Comparison of ENCODE assay signal across 30 mouse cellular contexts in genomic region chr7:83060318-83060717, GRCm38 (mm10).
DNase-seq lines count a peak whose midpoint lies in the region; ATAC-seq lines count a peak whose summit lies in the region.
"Had no signal": no experiment of that assay in that cellular context is flagged by ENCODE, and none has a peak within 500 bp of the region (broad histone marks: within the 10 kb centered on the region; RNA-seq: fewer than 3 reads in every experiment).

No protein-coding gene starts in this region.

- no peak for ATAC-seq in forebrain, embryonic 15.5 days (replicated peaks)
- no peak for ATAC-seq in embryonic facial prominence, embryonic 13.5 days (ENCODE audit: insufficient number of reproducible peaks, insufficient read depth, low FRiP score, low TSS enrichment, low read depth)
- ATAC-seq in limb, embryonic 11.5 days (ENCODE audit: insufficient number of reproducible peaks, low FRiP score, low TSS enrichment, low read depth) = 0 out of 2 replicates have a peak, but pooled peaks have one; percentile 20
- ATAC-seq in megakaryocyte, adult 5-6 weeks (ENCODE audit: poor library complexity, severe bottlenecking) = peak; percentile 11
- no peak for ATAC-seq in midbrain, embryonic 13.5 days
- ATAC-seq: forebrain, embryonic 14.5 days; intestine, postnatal 0 days; Patski had no signal

- no peaks in the 10 kb centered on the region for H3K9me3 ChIP-seq in forebrain, embryonic 10.5 days
- H3K9me3 ChIP-seq in forebrain, embryonic 15.5 days = no peaks in the 10 kb centered on the region
- H3K9me3 ChIP-seq in embryonic facial prominence, embryonic 13.5 days = no peaks in the 10 kb centered on the region
- H3K9me3 ChIP-seq in limb, embryonic 11.5 days (ENCODE audit: control insufficient read depth, low read length) = no peaks in the 10 kb centered on the region
- H3K9me3 ChIP-seq in midbrain, embryonic 13.5 days = no peaks in the 10 kb centered on the region
- H3K9me3 ChIP-seq: neural tube, embryonic 12.5 days had no signal

- H3K9ac ChIP-seq in forebrain, embryonic 15.5 days (replicated peaks) = no peak overlapping the region
- H3K9ac ChIP-seq in embryonic facial prominence, embryonic 13.5 days = no peak overlapping the region
- H3K9ac ChIP-seq in limb, embryonic 11.5 days (ENCODE audit: low read length) = no peak overlapping the region
- no peak overlapping the region for H3K9ac ChIP-seq in midbrain, embryonic 13.5 days (replicated peaks)
- H3K9ac ChIP-seq: hindbrain, embryonic 14.5 days; liver, embryonic 14.5 days; neural tube, embryonic 12.5 days had no signal

- no peaks in the 10 kb centered on the region for H3K36me3 ChIP-seq in forebrain, embryonic 10.5 days (replicated peaks)
- H3K36me3 ChIP-seq in forebrain, embryonic 15.5 days = no peaks in the 10 kb centered on the region
- no peaks in the 10 kb centered on the region for H3K36me3 ChIP-seq in embryonic facial prominence, embryonic 13.5 days
- no peaks in the 10 kb centered on the region for H3K36me3 ChIP-seq in limb, embryonic 11.5 days (ENCODE audit: control insufficient read depth, insufficient read depth, low read length)
- no peaks in the 10 kb centered on the region for H3K36me3 ChIP-seq in midbrain, embryonic 13.5 days
- H3K36me3 ChIP-seq: neural tube, embryonic 12.5 days had no signal

- DNase-seq in forebrain, embryonic 10.5 days (ENCODE audit: extremely low spot score, low spot score) = no peak
- DNase-seq in limb, embryonic 11.5 days (ENCODE audit: low spot score) = no peak
- no peak for DNase-seq in urinary bladder, postnatal 25 days (ENCODE audit: low spot score)
- DNase-seq in gastrocnemius, postnatal 14 days = no peak
- DNase-seq: adrenal gland, postnatal 36 days; cerebellum, adult 2 months; cerebellum, postnatal 14 days; gastrocnemius, postnatal 36 days; heart, adult 18-20 months; heart, postnatal 36 days; kidney, adult 9 months; kidney, postnatal 10 days; liver; lung, adult 2 months; lung, postnatal 10 days; right cerebral cortex, postnatal 4 days had no signal

- intact Hi-C loops in gastrocnemius, postnatal 14 days (cut with DNase I; ENCODE audit: low total_unique reads) = no loop called here

- no peak overlapping the region for H3K4me2 ChIP-seq in forebrain, embryonic 15.5 days (replicated peaks)
- H3K4me2 ChIP-seq in embryonic facial prominence, embryonic 13.5 days = peak overlapping the region; percentile 24; the same call in 1 of the 2 replicates
- H3K4me2 ChIP-seq in limb, embryonic 11.5 days (ENCODE audit: low read depth, severe bottlenecking) = no peak overlapping the region
- no peak overlapping the region for H3K4me2 ChIP-seq in midbrain, embryonic 13.5 days (replicated peaks)
- H3K4me2 ChIP-seq: heart, embryonic 11.5 days; hindbrain, embryonic 14.5 days; midbrain, embryonic 11.5 days; neural tube, embryonic 12.5 days had no signal

- H3K27me3 ChIP-seq in forebrain, embryonic 10.5 days (ENCODE audit: poor library complexity, severe bottlenecking) = no peaks in the 10 kb centered on the region
- no peaks in the 10 kb centered on the region for H3K27me3 ChIP-seq in forebrain, embryonic 15.5 days
- no peaks in the 10 kb centered on the region for H3K27me3 ChIP-seq in embryonic facial prominence, embryonic 13.5 days
- no peaks in the 10 kb centered on the region for H3K27me3 ChIP-seq in limb, embryonic 11.5 days (ENCODE audit: control insufficient read depth, insufficient read depth, low read length)
- H3K27me3 ChIP-seq in midbrain, embryonic 13.5 days = no peaks in the 10 kb centered on the region
- H3K27me3 ChIP-seq: neural tube, embryonic 12.5 days had no signal

- H3K27ac ChIP-seq in forebrain, embryonic 10.5 days = peak overlapping the region; percentile 69
- H3K27ac ChIP-seq in forebrain, embryonic 15.5 days (replicated peaks) = no peak overlapping the region
- H3K27ac ChIP-seq in embryonic facial prominence, embryonic 13.5 days = peak overlapping the region; percentile 90
- peak overlapping the region; percentile 88 for H3K27ac ChIP-seq in limb, embryonic 11.5 days (replicated peaks; ENCODE audit: low read depth, low read length)
- no peak overlapping the region for H3K27ac ChIP-seq in midbrain, embryonic 13.5 days
- H3K27ac ChIP-seq: hindbrain, embryonic 14.5 days; liver, embryonic 14.5 days; macrophage; neural tube, embryonic 12.5 days had no signal

- H3K4me3 ChIP-seq in forebrain, embryonic 10.5 days = no peak overlapping the region
- no peak overlapping the region for H3K4me3 ChIP-seq in forebrain, embryonic 15.5 days
- no peak overlapping the region for H3K4me3 ChIP-seq in embryonic facial prominence, embryonic 13.5 days
- no peak overlapping the region for H3K4me3 ChIP-seq in limb, embryonic 11.5 days (ENCODE audit: low read depth, low read length)
- H3K4me3 ChIP-seq in midbrain, embryonic 13.5 days (replicated peaks) = no peak overlapping the region
- H3K4me3 ChIP-seq: myocyte; neural tube, embryonic 12.5 days had no signal

- peaks cover 15% of the 10 kb centered on the region for H3K4me1 ChIP-seq in forebrain, embryonic 10.5 days
- 0 out of 2 replicates have a peak, but pooled peaks cover 7% of the 10 kb centered on the region for H3K4me1 ChIP-seq in forebrain, embryonic 15.5 days
- peaks cover 45% of the 10 kb centered on the region for H3K4me1 ChIP-seq in embryonic facial prominence, embryonic 13.5 days
- H3K4me1 ChIP-seq in limb, embryonic 11.5 days (ENCODE audit: control insufficient read depth, insufficient read depth, low read length) = peaks cover 10% of the 10 kb centered on the region; the same call in 1 of the 2 replicates
- H3K4me1 ChIP-seq in midbrain, embryonic 13.5 days (replicated peaks) = 0 out of 2 replicates have a peak, but pooled peaks cover 2% of the 10 kb centered on the region

- 74% methylated on average over 3 of the region's 3 CpGs for WGBS in forebrain, embryonic 10.5 days
- 56% methylated on average over 3 of the region's 3 CpGs for WGBS in forebrain, embryonic 15.5 days
- WGBS in embryonic facial prominence, embryonic 13.5 days = 11% methylated on average over 3 of the region's 3 CpGs
- WGBS in limb, embryonic 11.5 days = 17% methylated on average over 3 of the region's 3 CpGs
- 71% methylated on average over 3 of the region's 3 CpGs for WGBS in midbrain, embryonic 13.5 days

Comparison
In these comparisons a context has a peak if more than half of its experiments do, and no peak if none do; other contexts are left out.
1. H3K27ac ChIP-seq: peak in forebrain, embryonic 10.5 days (single experiment), embryonic facial prominence, embryonic 13.5 days (single experiment) and limb, embryonic 11.5 days (single experiment); none in forebrain, embryonic 15.5 days (single experiment) and midbrain, embryonic 13.5 days (single experiment).
2. ATAC-seq: peak in limb, embryonic 11.5 days (single experiment) and megakaryocyte, adult 5-6 weeks (single experiment); none in forebrain, embryonic 15.5 days (single experiment), embryonic facial prominence, embryonic 13.5 days (single experiment) and midbrain, embryonic 13.5 days (single experiment).